Mouse (Mus musculus): ENCODE measurements around the gene Snhg11. TPM values are rescaled to one million over a fixed set of nuclear protein-coding genes. Genes with fewer than 3 reads are reported as not detected.
A peak's percentile ranks its signal among the peaks of the same experiment; 100 is the strongest.

Snhg11 gene
- polyA plus RNA-seq (2012; rRNA removed) = 10.6 and 12.7 TPM in 2 replicates

- TF ChIP-seq POLR2A (IDR thresholded peaks at IDR 0.05; ENCODE audit: borderline replicate concordance, extremely low read depth, low read depth, low read length) (peak; percentile 48; the same call in 1 of the 2 replicates), CTCF (IDR thresholded peaks at IDR 0.05; ENCODE audit: insufficient read depth, low read length) (peak; percentile 54)
- peaks cover 5% of the 10 kb centered on the region for H3K4me1 ChIP-seq (ENCODE audit: control insufficient read depth, insufficient read depth, low read length)
- WGBS = 4% methylated on average over 36 of the region's 36 CpGs
- peak within 1 kb of the TSS; percentile 41 for H3K4me3 ChIP-seq (replicated peaks; ENCODE audit: extremely low read depth, low read depth, low read length)
- DNase-seq = peak; percentile 29
Observed at GRCm38 (mm10) chr2:158375443-158376122, at the start of gene Snhg11. Gene Snhg11 (plus strand): TSS chr2:158375638.

GRCm38 (mm10) chr2:158334356-158334755 lies 41.1 kb upstream of the Snhg11 start:
- 80% methylated on average over 13 of the region's 13 CpGs for WGBS
- DNase-seq = no peak
- no peak for TF ChIP-seq CTCF (IDR thresholded peaks at IDR 0.05; ENCODE audit: insufficient read depth, low read length)
- no peak for TF ChIP-seq POLR2A (IDR thresholded peaks at IDR 0.05; ENCODE audit: borderline replicate concordance, extremely low read depth, low read depth, low read length)

GRCm38 (mm10) chr2:158337698-158338097 lies 37.7 kb upstream of the Snhg11 start:
- DNase-seq = no peak
- 77% methylated on average over 10 of the region's 10 CpGs for WGBS
- TF ChIP-seq CTCF (IDR thresholded peaks at IDR 0.05; ENCODE audit: insufficient read depth, low read length) = no peak
- TF ChIP-seq POLR2A (IDR thresholded peaks at IDR 0.05; ENCODE audit: borderline replicate concordance, extremely low read depth, low read depth, low read length) = no peak

More at GRCm38 (mm10) chr2:158334356-158334755, 41.1 kb upstream of the Snhg11 start:
- Histone ChIP-seq H3K4me3 (replicated peaks; ENCODE audit: extremely low read depth, low read depth, low read length) (no peak overlapping the region), H3K4me1 (ENCODE audit: control insufficient read depth, insufficient read depth, low read length) (no peaks in the 10 kb centered on the region)

GRCm38 (mm10) chr2:158339948-158340564 lies 35.4 kb upstream of the Snhg11 start:
- Histone ChIP-seq H3K4me3 (replicated peaks; ENCODE audit: extremely low read depth, low read depth, low read length) (no peak overlapping the region), H3K4me1 (ENCODE audit: control insufficient read depth, insufficient read depth, low read length) (no peaks in the 10 kb centered on the region)
- TF ChIP-seq CTCF (IDR thresholded peaks at IDR 0.05; ENCODE audit: insufficient read depth, low read length) (peak; percentile 81), POLR2A (IDR thresholded peaks at IDR 0.05; ENCODE audit: borderline replicate concordance, extremely low read depth, low read depth, low read length) (no peak)
- peak; percentile 45 for DNase-seq
- WGBS = 36% methylated on average over 11 of the region's 11 CpGs

More at GRCm38 (mm10) chr2:158337698-158338097, 37.7 kb upstream of the Snhg11 start:
- Histone ChIP-seq H3K4me1 (ENCODE audit: control insufficient read depth, insufficient read depth, low read length) (no peaks in the 10 kb centered on the region), H3K4me3 (replicated peaks; ENCODE audit: extremely low read depth, low read depth, low read length) (no peak overlapping the region)

GRCm38 (mm10) chr2:158341324-158341723 lies 34.1 kb upstream of the Snhg11 start:
- Histone ChIP-seq H3K4me1 (ENCODE audit: control insufficient read depth, insufficient read depth, low read length) (no peaks in the 10 kb centered on the region), H3K4me3 (replicated peaks; ENCODE audit: extremely low read depth, low read depth, low read length) (no peak overlapping the region)
- no peak for TF ChIP-seq POLR2A (IDR thresholded peaks at IDR 0.05; ENCODE audit: borderline replicate concordance, extremely low read depth, low read depth, low read length)
- no peak for TF ChIP-seq CTCF (IDR thresholded peaks at IDR 0.05; ENCODE audit: insufficient read depth, low read length)
- 71% methylated on average over 2 of the region's 2 CpGs for WGBS
- no peak for DNase-seq

- Histone ChIP-seq H3K4me1 (ENCODE audit: control insufficient read depth, insufficient read depth, low read length) (no peaks in the 10 kb centered on the region), H3K4me3 (replicated peaks; ENCODE audit: extremely low read depth, low read depth, low read length) (no peak overlapping the region)
- 80% methylated on average over 5 of the region's 5 CpGs for WGBS
- TF ChIP-seq CTCF (IDR thresholded peaks at IDR 0.05; ENCODE audit: insufficient read depth, low read length) (no peak), POLR2A (IDR thresholded peaks at IDR 0.05; ENCODE audit: borderline replicate concordance, extremely low read depth, low read depth, low read length) (no peak)
- no peak for DNase-seq
Observed at GRCm38 (mm10) chr2:158343495-158343894, 31.9 kb upstream of the Snhg11 start.

- Histone ChIP-seq H3K4me3 (replicated peaks; ENCODE audit: extremely low read depth, low read depth, low read length) (no peak overlapping the region), H3K4me1 (ENCODE audit: control insufficient read depth, insufficient read depth, low read length) (no peaks in the 10 kb centered on the region)
- WGBS = 68% methylated on average over 6 of the region's 6 CpGs
- no peak for TF ChIP-seq CTCF (IDR thresholded peaks at IDR 0.05; ENCODE audit: insufficient read depth, low read length)
- TF ChIP-seq POLR2A (IDR thresholded peaks at IDR 0.05; ENCODE audit: borderline replicate concordance, extremely low read depth, low read depth, low read length) = no peak
- no peak for DNase-seq
Observed at GRCm38 (mm10) chr2:158346467-158346866, 29.0 kb upstream of the Snhg11 start.

GRCm38 (mm10) chr2:158347868-158348267 lies 27.6 kb upstream of the Snhg11 start:
- Histone ChIP-seq H3K4me3 (replicated peaks; ENCODE audit: extremely low read depth, low read depth, low read length) (no peak overlapping the region), H3K4me1 (ENCODE audit: control insufficient read depth, insufficient read depth, low read length) (no peaks in the 10 kb centered on the region)
- 1% methylated on average over 6 of the region's 6 CpGs for WGBS
- DNase-seq = peak; percentile 70
- TF ChIP-seq POLR2A (IDR thresholded peaks at IDR 0.05; ENCODE audit: borderline replicate concordance, extremely low read depth, low read depth, low read length) = no peak
- peak; percentile 92 for TF ChIP-seq CTCF (IDR thresholded peaks at IDR 0.05; ENCODE audit: insufficient read depth, low read length)

GRCm38 (mm10) chr2:158352801-158353520 lies 22.5 kb upstream of the Snhg11 start:
- no peak for DNase-seq
- TF ChIP-seq CTCF (IDR thresholded peaks at IDR 0.05; ENCODE audit: insufficient read depth, low read length) = no peak
- 76% methylated on average over 3 of the region's 3 CpGs for WGBS

More at GRCm38 (mm10) chr2:158352801-158353520, 22.5 kb upstream of the Snhg11 start:
- Histone ChIP-seq H3K4me3 (replicated peaks; ENCODE audit: extremely low read depth, low read depth, low read length) (no peak overlapping the region), H3K4me1 (ENCODE audit: control insufficient read depth, insufficient read depth, low read length) (no peaks in the 10 kb centered on the region)

Measured in lung, adult 2 months (tissue).